Mouse (Mus musculus) hindbrain, embryonic 14.5 days (tissue): ENCODE measurements around the gene Elovl6. TPM values are rescaled to one million over a fixed set of nuclear protein-coding genes. Genes with fewer than 3 reads are reported as not detected.

Experiments used
- ATAC-seq: fragments of 200-750 bp; cut with Nextera tagmentation; 2 replicates; pipeline ENCODE4 v1.8.0; 2017; ENCODE audit warnings: moderate number of reproducible peaks, mild to moderate bottlenecking, moderate TSS enrichment, moderate library complexity; ENCODE audit not compliant: low FRiP score
- DNase-seq: peaks from one replicate; pipeline ENCODE4 v3.0.0-alpha.2; 2015; ENCODE audit warnings: low spot score
- H3K27ac ChIP-seq: fragments of 300-500 bp; sonication (generic); 2 replicates; pipeline ENCODE4 v1.5.1; 2014; ENCODE audit warnings: mild to moderate bottlenecking, moderate library complexity
- H3K27me3 ChIP-seq: fragments of 300-500 bp; sonication (generic); 2 replicates; pipeline ENCODE4 v1.6.1; 2014; ENCODE audit warnings: mild to moderate bottlenecking, low read length, mixed read lengths; ENCODE audit not compliant: control insufficient read depth, insufficient read depth
- H3K36me3 ChIP-seq: fragments of 300-500 bp; sonication (generic); replicated peaks from 2 replicates; pipeline ENCODE4 v1.6.1; 2014; ENCODE audit not compliant: control insufficient read depth, insufficient read depth
- H3K4me1 ChIP-seq: fragments of 300-500 bp; sonication (generic); replicated peaks from 2 replicates; pipeline ENCODE4 v1.6.1; 2014; ENCODE audit warnings: antibody characterized with exemption, low read length, mixed read lengths; ENCODE audit not compliant: control insufficient read depth, insufficient read depth
- H3K4me2 ChIP-seq: fragments of 300-500 bp; sonication (generic); replicated peaks from 2 replicates; pipeline ENCODE4 v1.6.1; 2014; ENCODE audit warnings: mild to moderate bottlenecking, moderate library complexity
- H3K4me3 ChIP-seq: fragments of 300-500 bp; sonication (generic); replicated peaks from 2 replicates; pipeline ENCODE4 v1.5.1; 2014; ENCODE audit warnings: mild to moderate bottlenecking, low read length
- H3K9ac ChIP-seq: fragments of 300-500 bp; sonication (generic); 2 replicates; pipeline ENCODE4 v1.6.1; 2014
- H3K9me3 ChIP-seq: fragments of 300-500 bp; sonication (generic); 2 replicates; pipeline ENCODE4 v1.6.1; 2016; ENCODE audit warnings: low read length; ENCODE audit not compliant: control insufficient read depth
- WGBS: fragments of 180-500 bp; shearing (Covaris S2); extraction: QIAGEN DNeasy Blood & Tissue Kit; methylation state at CpG from one replicate; pipeline ENCODE4 v1.1.7; 2014; 5-methylcytosine and 5-hydroxymethylcytosine counted together
- polyA plus RNA-seq: library from polyadenylated mRNA; unstranded; fragments of >200 nt; fragmentation: Nextera tagmentation; extraction: Ambion mirVana; gene quantifications from 2 replicates; pipeline ENCODE4 v1.2.1, GENCODE M21; 2014

Elovl6 gene
- polyA plus RNA-seq, 1 experiment from 2014 or later, result 27.5 TPM

GRCm38 (mm10) chr3:129570989-129571388, 38.8 kb downstream of the Elovl6 start:
- no peaks in the 10 kb centered on the region for H3K4me1 ChIP-seq
- H3K9ac ChIP-seq, result no peak overlapping the region
- ATAC-seq (no peak), DNase-seq (no peak)
- no peaks in the 10 kb centered on the region for H3K27me3 ChIP-seq
- no peak overlapping the region for H3K27ac ChIP-seq
- no peak overlapping the region for H3K4me2 ChIP-seq
- 88% methylated on average over 8 of the region's 8 CpGs for WGBS
- no peaks in the 10 kb centered on the region for H3K9me3 ChIP-seq
- H3K4me3 ChIP-seq, result no peak overlapping the region
- 0 out of 2 replicates have a peak, but pooled peaks cover 5% of the 10 kb centered on the region for H3K36me3 ChIP-seq

DNA sequence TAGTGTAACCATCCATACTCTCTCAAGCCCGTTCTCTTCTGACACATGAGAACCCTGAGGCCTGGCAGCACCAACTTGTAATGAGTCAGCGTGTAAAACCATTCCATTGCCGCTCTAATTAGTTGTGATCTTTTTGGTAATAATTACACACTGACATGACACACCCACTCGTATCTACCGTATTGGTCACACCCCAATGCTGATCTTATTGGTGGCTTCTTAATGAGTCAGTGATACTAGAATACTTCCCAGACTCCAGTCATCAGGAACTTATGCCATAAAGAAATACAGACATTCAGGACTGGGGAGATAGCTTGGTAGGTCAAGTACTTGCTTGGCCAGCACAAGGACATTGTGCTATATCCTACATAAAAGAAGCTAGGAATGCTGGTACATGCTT, 39.5 kb downstream of the Elovl6 start:
- H3K27ac ChIP-seq, result no peak overlapping the region
- H3K36me3 ChIP-seq, result 0 out of 2 replicates have a peak, but pooled peaks cover 12% of the 10 kb centered on the region
- no peak overlapping the region for H3K9ac ChIP-seq
- WGBS, result 96% methylated on average over 5 of the region's 5 CpGs
- ATAC-seq, result no peak
- no peak for DNase-seq
- no peak overlapping the region for H3K4me2 ChIP-seq
- H3K9me3 ChIP-seq, result no peaks in the 10 kb centered on the region
- no peaks in the 10 kb centered on the region for H3K4me1 ChIP-seq
- H3K4me3 ChIP-seq, result no peak overlapping the region
- H3K27me3 ChIP-seq, result no peaks in the 10 kb centered on the region

GRCm38 (mm10) chr3:129572959-129573358, 40.8 kb downstream of the Elovl6 start:
- H3K36me3 ChIP-seq, result 0 out of 2 replicates have a peak, but pooled peaks cover 12% of the 10 kb centered on the region
- ATAC-seq (no peak), DNase-seq (no peak)
- no peak overlapping the region for H3K27ac ChIP-seq
- no peaks in the 10 kb centered on the region for H3K9me3 ChIP-seq
- 69% methylated on average over 4 of the region's 4 CpGs for WGBS
- no peaks in the 10 kb centered on the region for H3K27me3 ChIP-seq
- no peak overlapping the region for H3K4me2 ChIP-seq
- H3K4me1 ChIP-seq, result no peaks in the 10 kb centered on the region
- no peak overlapping the region for H3K4me3 ChIP-seq
- H3K9ac ChIP-seq, result no peak overlapping the region

DNA sequence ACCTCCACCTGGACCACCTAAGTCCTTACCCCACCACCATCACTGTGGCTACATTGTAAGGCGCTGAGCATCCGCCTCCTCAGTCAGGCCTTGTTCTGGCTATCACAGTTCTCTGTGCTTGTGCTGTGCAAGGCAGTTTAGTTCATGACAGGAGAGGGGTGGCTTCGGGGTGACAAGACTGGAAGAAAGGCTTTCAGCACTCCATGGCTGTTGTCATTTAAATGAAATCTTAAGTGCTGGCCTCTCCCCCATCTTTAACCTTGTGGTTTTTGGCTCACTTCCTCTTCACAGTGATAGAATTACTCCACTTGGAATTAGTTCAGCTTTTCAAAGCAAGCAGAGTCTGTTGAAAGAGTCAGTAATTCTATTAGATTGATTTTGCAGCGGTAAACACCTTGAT, 41.5 kb downstream of the Elovl6 start:
- H3K9ac ChIP-seq, result no peak overlapping the region
- ATAC-seq (no peak), DNase-seq (no peak)
- 77% methylated on average over 4 of the region's 4 CpGs for WGBS
- H3K27ac ChIP-seq, result no peak overlapping the region
- no peak overlapping the region for H3K4me3 ChIP-seq
- no peaks in the 10 kb centered on the region for H3K27me3 ChIP-seq
- no peaks in the 10 kb centered on the region for H3K9me3 ChIP-seq
- H3K4me1 ChIP-seq, result no peaks in the 10 kb centered on the region
- 0 out of 2 replicates have a peak, but pooled peaks cover 12% of the 10 kb centered on the region for H3K36me3 ChIP-seq
- no peak overlapping the region for H3K4me2 ChIP-seq

GRCm38 (mm10) chr3:129575086-129575485, 42.9 kb downstream of the Elovl6 start:
- H3K4me1 ChIP-seq, result no peaks in the 10 kb centered on the region
- H3K4me3 ChIP-seq, result no peak overlapping the region
- no peaks in the 10 kb centered on the region for H3K27me3 ChIP-seq
- ATAC-seq (no peak), DNase-seq (no peak)
- H3K9ac ChIP-seq, result no peak overlapping the region
- 93% methylated on average over 4 of the region's 4 CpGs for WGBS
- H3K4me2 ChIP-seq, result no peak overlapping the region
- 0 out of 2 replicates have a peak, but pooled peaks cover 12% of the 10 kb centered on the region for H3K36me3 ChIP-seq
- H3K27ac ChIP-seq, result no peak overlapping the region
- H3K9me3 ChIP-seq, result no peaks in the 10 kb centered on the region

GRCm38 (mm10) chr3:129576522-129576921, 44.4 kb downstream of the Elovl6 start:
- Histone ChIP-seq H3K9me3 (no peaks in the 10 kb centered on the region), H3K4me1 (no peaks in the 10 kb centered on the region), H3K4me3 (no peak overlapping the region), H3K4me2 (no peak overlapping the region), H3K9ac (no peak overlapping the region), H3K27ac (no peak overlapping the region), H3K36me3 (0 out of 2 replicates have a peak, but pooled peaks cover 8% of the 10 kb centered on the region), H3K27me3 (no peaks in the 10 kb centered on the region)
- ATAC-seq, result no peak
- 98% methylated on average over 6 of the region's 6 CpGs for WGBS
- DNase-seq, result no peak

DNA sequence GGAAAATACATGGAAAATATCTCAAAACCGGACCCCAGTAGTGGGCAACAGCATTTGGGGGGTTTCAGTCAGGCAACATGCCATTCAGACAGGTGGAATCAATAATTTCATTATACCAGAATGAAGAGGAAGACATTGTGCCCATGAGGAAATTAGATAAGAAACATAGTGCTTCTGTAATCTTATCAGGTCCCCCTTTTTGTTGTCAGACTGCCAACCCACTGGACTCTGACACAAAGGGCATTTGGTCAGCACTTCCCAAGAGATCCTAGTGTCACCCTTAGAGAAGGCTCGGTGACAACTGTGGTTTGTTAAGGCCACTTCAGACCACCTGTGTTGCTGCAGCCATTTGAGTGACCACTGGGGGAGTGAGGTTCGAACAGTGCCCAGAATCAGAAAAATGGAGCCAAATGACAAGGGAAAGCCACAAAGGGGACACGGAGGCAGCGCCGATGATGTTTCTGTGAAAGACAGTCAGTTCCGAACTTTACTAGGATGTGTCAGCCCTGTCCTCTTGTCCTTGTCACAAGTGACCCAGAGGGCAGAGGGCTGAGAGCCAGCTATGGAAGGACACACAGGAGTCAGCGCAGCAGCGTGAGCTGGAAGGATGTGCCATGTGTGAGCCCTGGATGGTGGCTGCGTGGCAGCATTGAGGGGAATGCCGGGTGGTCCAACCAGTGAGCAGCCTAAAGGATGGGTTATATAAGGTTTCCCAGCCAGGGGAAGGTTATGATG, 46.8 kb downstream of the Elovl6 start:
- Histone ChIP-seq H3K27ac (no peak overlapping the region), H3K36me3 (0 out of 2 replicates have a peak, but pooled peaks cover 8% of the 10 kb centered on the region), H3K4me3 (no peak overlapping the region), H3K9me3 (no peaks in the 10 kb centered on the region), H3K9ac (no peak overlapping the region), H3K4me1 (no peaks in the 10 kb centered on the region), H3K4me2 (no peak overlapping the region), H3K27me3 (no peaks in the 10 kb centered on the region)
- DNase-seq, result no peak
- WGBS, result 93% methylated on average over 11 of the region's 11 CpGs
- ATAC-seq, result no peak

- Histone ChIP-seq H3K4me3 (no peak overlapping the region), H3K27ac (no peak overlapping the region), H3K9me3 (no peaks in the 10 kb centered on the region), H3K36me3 (0 out of 2 replicates have a peak, but pooled peaks cover 6% of the 10 kb centered on the region), H3K4me1 (no peaks in the 10 kb centered on the region), H3K27me3 (no peaks in the 10 kb centered on the region), H3K4me2 (no peak overlapping the region), H3K9ac (no peak overlapping the region)
- 71% methylated on average over 3 of the region's 3 CpGs for WGBS
- DNase-seq (no peak), ATAC-seq (no peak)
These were observed 48.9 kb downstream of the Elovl6 start for GRCm38 (mm10) chr3:129581024-129581423.

DNA sequence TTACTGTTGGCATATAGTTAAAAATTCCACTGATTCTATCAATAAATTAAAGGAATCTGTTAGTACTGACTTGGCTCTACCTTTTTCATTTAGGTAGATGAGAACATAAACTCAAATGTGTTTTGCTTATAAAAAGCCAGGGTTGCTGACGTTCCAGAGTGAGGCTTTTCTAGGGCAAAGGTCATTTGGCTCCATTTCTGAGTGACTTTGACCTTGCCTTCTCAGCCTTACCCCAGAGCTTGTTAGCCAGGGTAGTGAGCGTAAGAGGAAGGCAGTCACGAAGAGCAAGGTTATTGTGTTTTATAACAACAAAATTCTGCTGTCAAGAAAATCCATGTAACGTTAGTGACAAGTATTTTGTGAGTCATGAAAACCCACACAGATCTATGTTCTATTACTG, 50.3 kb downstream of the Elovl6 start:
- no peaks in the 10 kb centered on the region for H3K4me1 ChIP-seq
- H3K9ac ChIP-seq, result no peak overlapping the region
- DNase-seq (no peak), ATAC-seq (no peak)
- H3K27me3 ChIP-seq, result no peaks in the 10 kb centered on the region
- no peak overlapping the region for H3K4me3 ChIP-seq
- 73% methylated on average over 4 of the region's 4 CpGs for WGBS
- H3K27ac ChIP-seq, result no peak overlapping the region
- no peaks in the 10 kb centered on the region for H3K36me3 ChIP-seq
- no peaks in the 10 kb centered on the region for H3K9me3 ChIP-seq
- no peak overlapping the region for H3K4me2 ChIP-seq
